Mouse (Mus musculus) CH12.LX (cell line): ENCODE data around the gene Tmco5. TPM values are rescaled to one million over a fixed set of nuclear protein-coding genes. Genes with fewer than 3 reads are reported as not detected.

ENCODE experiments used
- DNase-seq: peaks from one replicate; pipeline ENCODE4 v3.0.0-alpha.2; 2013; ENCODE audit errors: extremely low read depth
- H3K27ac ChIP-seq: 2 replicates; pipeline ENCODE4 v1.5.1; 2012; ENCODE audit warnings: low read depth, mild to moderate bottlenecking, control low read depth, moderate library complexity; ENCODE audit not compliant: insufficient read depth
- H3K27me3 ChIP-seq: replicated peaks from 2 replicates; pipeline ENCODE3; 2012; ENCODE audit warnings: inconsistent platforms
- H3K36me3 ChIP-seq, 2 experiments: replicated peaks in 1 of 2; 2 replicates each; pipeline versions ENCODE3 to v1.6.1; 2012; ENCODE audit warnings: inconsistent platforms in 1 of 2, low read length in 1 of 2, mild to moderate bottlenecking in 1 of 2, mixed read lengths in 1 of 2, moderate library complexity in 1 of 2; ENCODE audit not compliant: control insufficient read depth in 1 of 2, insufficient read depth in 1 of 2
- H3K4me1 ChIP-seq, 2 experiments: 2 replicates each; pipeline ENCODE4 v1.6.1; 2012; ENCODE audit warnings: inconsistent platforms in 1 of 2, moderate library complexity in 1 of 2; ENCODE audit not compliant: insufficient read depth in 2 of 2, control insufficient read depth in 1 of 2
- H3K4me2 ChIP-seq: 2 replicates; pipeline ENCODE4 v1.6.1; 2012; ENCODE audit warnings: low read depth, mild to moderate bottlenecking, control low read depth; ENCODE audit not compliant: poor library complexity, insufficient read depth, severe bottlenecking
- H3K4me3 ChIP-seq, 3 experiments: fragments of 150-350 bp in 1 of 3; sonication (generic) in 1 of 3; replicated peaks in 1 of 3; 2 replicates each; pipeline versions ENCODE3 to v1.5.1; 2011 to 2012; ENCODE audit warnings: low read depth in 2 of 3, low read length in 2 of 3, mild to moderate bottlenecking in 2 of 3, moderate library complexity in 2 of 3, control low read depth in 1 of 3, improper control_type of control experiment in 1 of 3, inconsistent platforms in 1 of 3, mixed read lengths in 1 of 3; ENCODE audit not compliant: poor library complexity in 1 of 3
- H3K79me2 ChIP-seq: replicated peaks from 2 replicates; pipeline ENCODE4 v1.6.1; 2012; ENCODE audit warnings: mild to moderate bottlenecking, moderate library complexity; ENCODE audit not compliant: control insufficient read depth, poor library complexity, insufficient read depth, severe bottlenecking; ENCODE audit errors: extremely low read depth
- H3K9ac ChIP-seq: 2 replicates; pipeline ENCODE4 v1.6.1; 2012; ENCODE audit warnings: low read depth, mild to moderate bottlenecking, control low read depth, moderate library complexity; ENCODE audit not compliant: insufficient read depth
- H3K9me3 ChIP-seq: replicated peaks from 2 replicates; pipeline ENCODE3; 2012; ENCODE audit warnings: low read length, inconsistent platforms, mixed read lengths
- BHLHE40 ChIP-seq: IDR thresholded peaks from 2 replicates; pipeline ENCODE4 v1.6.1; 2011; ENCODE audit warnings: mild to moderate bottlenecking, low read depth, low read length, improper control_type of control experiment
- CTCF ChIP-seq, 2 experiments: IDR thresholded peaks in 1 of 2; conservative IDR thresholded peaks in 1 of 2; 2 replicates each; pipeline ENCODE4 v1.5.1; 2011 to 2012; ENCODE audit warnings: low read depth in 2 of 2, low read length in 2 of 2, improper control_type of control experiment in 1 of 2, inconsistent platforms in 1 of 2, mild to moderate bottlenecking in 1 of 2, moderate library complexity in 1 of 2
- E2F4 ChIP-seq: IDR thresholded peaks from 2 replicates; pipeline ENCODE4 v1.6.1; 2011; ENCODE audit warnings: low read depth, low read length, improper control_type of control experiment; ENCODE audit not compliant: insufficient replicate concordance
- ELF1 ChIP-seq: IDR thresholded peaks from 2 replicates; pipeline ENCODE4 v1.6.1; 2014; ENCODE audit warnings: low read depth, mild to moderate bottlenecking, inconsistent platforms, low read length, improper control_type of control experiment
- EP300 ChIP-seq: IDR thresholded peaks from 2 replicates; pipeline ENCODE4 v1.6.1; 2011; ENCODE audit warnings: low read length, improper control_type of control experiment
- HCFC1 ChIP-seq: IDR thresholded peaks from 2 replicates; pipeline ENCODE4 v1.6.1; 2012; ENCODE audit warnings: low read depth, mild to moderate bottlenecking, inconsistent platforms, low read length, improper control_type of control experiment
- KAT2A ChIP-seq: IDR thresholded peaks from 2 replicates; pipeline ENCODE4 v1.6.1; 2012; ENCODE audit warnings: low read length, improper control_type of control experiment, inconsistent platforms; ENCODE audit not compliant: insufficient replicate concordance
- MAFK ChIP-seq: IDR thresholded peaks from 2 replicates; pipeline ENCODE4 v1.6.1; 2011; ENCODE audit warnings: low read length, improper control_type of control experiment; ENCODE audit not compliant: insufficient replicate concordance
- MXI1 ChIP-seq: IDR thresholded peaks from 2 replicates; pipeline ENCODE4 v1.6.1; 2011; ENCODE audit warnings: mild to moderate bottlenecking, low read depth, low read length, improper control_type of control experiment
- NELFE ChIP-seq: IDR thresholded peaks from 2 replicates; pipeline ENCODE4 v1.6.1; 2011; ENCODE audit warnings: low read depth, low read length, improper control_type of control experiment
- RAD21 ChIP-seq: IDR thresholded peaks from 2 replicates; pipeline ENCODE4 v1.6.1; 2011; ENCODE audit warnings: low read depth, mild to moderate bottlenecking, low read length, improper control_type of control experiment, moderate library complexity
- SMC3 ChIP-seq: IDR thresholded peaks from 2 replicates; pipeline ENCODE4 v1.6.1; 2011; ENCODE audit warnings: low read depth, low read length, improper control_type of control experiment
- UBTF ChIP-seq: IDR thresholded peaks from 2 replicates; pipeline ENCODE4 v1.6.1; 2012; ENCODE audit warnings: low read depth, mild to moderate bottlenecking, inconsistent platforms, low read length, improper control_type of control experiment, moderate library complexity
- ZC3H11A ChIP-seq: IDR thresholded peaks from 2 replicates; pipeline ENCODE4 v1.6.1; 2012; ENCODE audit warnings: low read depth, mild to moderate bottlenecking, inconsistent platforms, low read length, improper control_type of control experiment
- dilution Hi-C: fragments of 300-500 bp; cut with MboI; formaldehyde crosslinking; loops from 2 replicates; pipeline ENCODE4 v1.14.3; 2020; ENCODE audit warnings: low sequenced_read_pairs; ENCODE audit not compliant: extremely low pct_unique_long_range_greater_than_20kb, extremely low pct_ligation_motif_present
- in situ Hi-C: fragments of 300-500 bp; cut with MboI; formaldehyde crosslinking; loops from 3 replicates; pipeline ENCODE4 v1.14.3; 2019; ENCODE audit warnings: low sequenced_read_pairs, low pct_ligation_motif_present, low pct_unique_long_range_greater_than_20kb, mixed read lengths
- polyA plus RNA-seq: library from polyadenylated mRNA; unstranded; fragments of >175 nt; gene quantifications from 2 replicates; pipeline ENCODE4 v1.2.1, GENCODE M21; 2012; ENCODE audit warnings: low read depth; ENCODE audit not compliant: insufficient read length
- total RNA-seq, 2 experiments: library from RNA; depleted of rRNA; stranded (reverse); fragments of 300-350 nt in 1 of 2; fragments of >200 nt in 1 of 2; gene quantifications; 2 replicates each; pipeline ENCODE4 v1.2.3; 2012 to 2014

Gene Tmco5
- total and polyA plus RNA-seq, 3 experiments, result not detected

DNA sequence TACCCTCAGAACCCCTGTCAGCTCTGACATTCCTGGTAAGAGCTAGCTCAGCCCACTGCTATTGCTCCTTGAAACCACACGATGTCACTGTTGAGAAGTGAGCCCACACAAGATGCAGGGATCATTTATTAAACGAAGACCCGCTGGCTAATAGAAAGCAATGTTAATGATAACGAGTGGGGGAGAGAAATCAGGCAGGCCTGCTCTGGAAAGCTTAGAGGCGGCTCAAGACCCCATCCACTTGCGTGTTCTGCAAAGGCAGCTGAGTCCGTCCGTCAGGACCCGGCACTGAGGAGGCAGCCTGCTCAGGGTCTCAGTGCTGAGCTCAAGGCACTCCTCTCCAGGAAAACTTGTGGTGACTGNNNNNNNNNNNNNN lies 15.5 kb downstream of the Tmco5 start:
- in situ Hi-C loops, result loop anchor here (25.0 kb wide), 1 partner anchor 568 kb away; no protein-coding TSS in a partner anchor
- Histone ChIP-seq H3K4me2 (peak overlapping the region; percentile 45), H3K27me3 (peaks cover 2% of the 10 kb centered on the region), H3K27ac (no peak overlapping the region), H3K79me2 (no peaks in the 10 kb centered on the region), H3K4me1 (peaks cover 3 to 8% of the 10 kb centered on the region in 2 experiments; a peak in 2 of 4 replicates), H3K9ac (no peak overlapping the region), H3K36me3 (no peaks in the 10 kb centered on the region), H3K4me3 (peak overlapping the region in 1 of 3 experiments; percentile 23), H3K9me3 (no peaks in the 10 kb centered on the region)
- dilution Hi-C loops, result no loop called here
- TF ChIP-seq RAD21 (peak; percentile 57), MAFK (no peak), NELFE (no peak), HCFC1 (no peak), CTCF (conservative IDR thresholded peaks at IDR 0.05 in 1 of 2, IDR thresholded peaks at IDR 0.05 in 1 of 2; ENCODE audit: low read depth in 2 of 2, low read length in 2 of 2) (peak; percentile 26 to 76; a peak in 3 of 4 replicates), BHLHE40 (no peak), ELF1 (no peak), SMC3 (peak; percentile 54), MXI1 (no peak)
- peak; percentile 44 for DNase-seq

- no peak overlapping the region; the same call in 1 of the 2 replicates for H3K9ac ChIP-seq
- H3K27ac ChIP-seq, result no peak overlapping the region
- H3K27me3 ChIP-seq, result peaks cover 2% of the 10 kb centered on the region
- no peaks in the 10 kb centered on the region for H3K79me2 ChIP-seq
- dilution Hi-C loops, result no loop called here
- peak overlapping the region in 2 of 3 experiments; percentile 18 to 31 for H3K4me3 ChIP-seq
- in situ Hi-C loops, result loop anchor here (5.0 to 25.0 kb wide), 4 partner anchors 65 to 563 kb away; no protein-coding TSS in a partner anchor
- H3K4me2 ChIP-seq, result peak overlapping the region; percentile 4; the same call in 1 of the 2 replicates
- H3K9me3 ChIP-seq, result no peaks in the 10 kb centered on the region
- DNase-seq, result peak; percentile 72
- H3K36me3 ChIP-seq, result no peaks in the 10 kb centered on the region
- TF ChIP-seq RAD21 (peak; percentile 87), KAT2A (no peak), SMC3 (peak; percentile 89), UBTF (no peak), ELF1 (no peak), CTCF (conservative IDR thresholded peaks at IDR 0.05 in 1 of 2, IDR thresholded peaks at IDR 0.05 in 1 of 2; ENCODE audit: low read depth in 2 of 2, low read length in 2 of 2) (peak; percentile 50 to 91; a peak in 2 of 4 replicates), E2F4 (no peak), EP300 (no peak), ZC3H11A (peak; percentile 74)
- H3K4me1 ChIP-seq, result peaks cover 3 to 13% of the 10 kb centered on the region in 2 experiments; a peak in 2 of 4 replicates
Measured at GRCm38 (mm10) chr2:116899615-116900272, 21.3 kb downstream of the Tmco5 start.
